Mouse (Mus musculus): ENCODE results near the gene 1700093K21Rik.
"Not testable (repeated sequence)": the region's sequence is repeated elsewhere in the genome, so short reads cannot be mapped to it uniquely, and the experiment has no call there.

The 1700093K21Rik gene

DNA sequence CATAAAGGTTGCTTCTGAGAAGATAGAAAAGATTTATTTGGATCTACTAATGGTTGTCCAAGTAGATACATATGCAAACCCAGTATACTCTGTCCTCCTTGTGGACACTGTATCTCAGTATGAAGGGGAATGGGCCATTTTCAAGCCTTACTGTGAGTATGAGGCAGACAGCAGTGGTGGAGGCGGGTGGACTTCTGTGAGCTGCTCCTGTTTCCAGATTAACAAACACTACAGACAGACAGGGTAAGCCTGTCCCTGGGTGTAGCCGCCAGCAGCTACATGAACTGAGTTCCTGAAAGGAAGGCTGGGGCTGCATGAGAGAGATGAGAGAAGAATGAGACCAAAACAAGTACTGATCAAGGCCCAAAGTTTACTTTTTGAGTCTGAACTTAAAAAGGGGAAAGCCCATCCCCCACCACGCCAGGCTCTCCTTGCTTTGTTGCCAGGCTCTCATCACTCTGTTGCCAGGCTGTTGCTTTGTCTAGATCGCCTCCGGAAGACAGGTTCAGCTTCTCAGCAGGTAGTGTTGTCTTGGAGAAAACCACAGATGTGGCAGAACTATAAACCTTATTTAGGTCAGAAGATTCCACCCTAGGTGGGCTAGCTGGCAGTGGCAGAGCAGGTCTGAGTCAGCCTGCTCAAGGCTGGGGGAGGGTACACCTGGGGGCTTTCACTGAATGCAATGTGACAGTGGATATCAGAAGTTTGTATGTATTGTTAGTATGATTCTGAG lies at the start of gene 1700093K21Rik:
1700093K21Rik (minus strand) TSS at position 683 of the 733 bp plus-strand sequence.
- DNase-seq, result no peak

DNA sequence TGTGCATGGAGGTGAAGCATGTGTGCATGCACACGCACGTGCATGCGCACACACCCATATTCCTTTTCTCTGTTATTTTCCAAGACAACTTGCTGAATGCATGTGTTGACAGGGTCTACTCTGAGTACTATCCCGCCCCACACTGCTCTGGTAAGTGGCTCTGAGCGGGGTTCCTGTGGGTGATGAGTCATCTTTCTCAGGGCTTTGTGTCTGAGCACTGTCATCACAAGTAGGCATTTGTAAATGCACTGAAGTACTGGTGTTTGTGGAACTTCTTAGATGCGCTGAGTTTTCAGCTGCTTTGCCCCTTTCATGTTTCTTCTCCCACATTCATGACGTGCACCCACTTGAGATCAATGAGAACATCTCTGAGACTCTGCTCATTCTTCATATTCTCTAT lies 49.2 kb upstream of the 1700093K21Rik start:
- DNase-seq, result peak; percentile 13

DNA sequence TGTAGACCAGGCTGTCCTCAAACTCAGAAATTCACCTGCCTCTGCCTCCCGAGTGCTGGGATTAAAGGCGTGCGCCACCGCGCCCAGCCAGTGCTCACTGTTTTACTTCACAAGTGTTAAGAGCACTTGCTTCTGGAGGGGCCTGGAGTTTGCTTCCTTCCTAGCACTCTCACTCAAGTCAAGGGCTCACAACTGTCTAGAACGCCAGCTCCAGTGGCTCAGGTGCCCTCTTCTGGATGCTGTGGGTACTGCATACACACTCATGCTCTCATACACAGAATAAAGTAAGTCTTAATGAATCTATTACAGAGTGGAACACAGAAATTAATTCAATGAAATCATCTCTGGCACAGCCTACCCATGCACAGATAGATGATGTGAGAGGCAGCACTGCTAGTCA lies 44.8 kb upstream of the 1700093K21Rik start:
- peak; percentile 68 for DNase-seq

DNA sequence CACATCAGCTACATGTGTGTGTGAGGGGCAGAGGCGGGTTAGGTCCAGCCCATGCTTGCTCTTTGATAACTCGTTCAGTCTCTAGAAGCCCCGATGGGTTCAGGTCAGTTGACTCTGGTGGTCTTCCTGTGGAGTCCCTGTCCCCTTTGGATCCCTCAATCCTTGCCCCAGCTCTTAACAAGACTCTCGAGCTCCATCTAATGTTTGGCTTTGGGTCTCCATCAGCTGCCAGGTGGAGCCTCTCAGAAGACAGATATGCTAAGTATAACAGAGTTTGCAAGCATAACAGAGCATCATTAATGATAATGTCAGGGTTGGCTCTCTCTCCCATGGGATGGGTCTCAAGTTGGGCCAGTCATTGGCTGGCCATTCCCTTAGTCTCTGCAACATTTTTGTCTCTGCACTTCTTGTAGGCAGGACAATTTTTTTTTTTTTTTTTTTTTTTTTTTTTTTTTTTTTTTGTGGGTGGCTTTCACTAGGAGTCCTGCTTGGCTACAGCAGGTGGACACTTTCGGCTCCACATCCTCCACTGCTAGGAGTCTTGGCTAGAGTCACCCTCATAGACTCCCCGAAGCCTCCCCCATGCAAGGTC lies 36.2 kb upstream of the 1700093K21Rik start:
- DNase-seq, result no peak

DNA sequence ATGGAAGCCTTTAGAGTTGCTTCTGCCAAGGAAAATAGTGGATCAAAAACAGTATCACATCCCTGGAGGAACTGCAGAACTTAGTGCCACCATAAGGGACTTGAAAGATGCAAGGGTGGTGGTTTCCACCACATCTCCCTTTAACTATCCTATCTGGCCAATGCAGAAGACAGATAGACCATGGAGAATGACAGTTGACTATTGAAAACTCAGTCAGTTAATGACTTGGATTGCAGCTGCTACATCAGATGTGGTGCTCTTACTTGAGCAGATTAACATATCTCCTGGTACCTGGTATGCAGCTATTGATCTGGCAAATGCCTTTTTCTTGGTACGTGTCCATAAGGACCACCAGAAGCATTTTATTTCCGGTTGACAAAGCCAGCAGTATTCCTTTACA lies 16.5 kb upstream of the 1700093K21Rik start:
- no peak for DNase-seq

DNA sequence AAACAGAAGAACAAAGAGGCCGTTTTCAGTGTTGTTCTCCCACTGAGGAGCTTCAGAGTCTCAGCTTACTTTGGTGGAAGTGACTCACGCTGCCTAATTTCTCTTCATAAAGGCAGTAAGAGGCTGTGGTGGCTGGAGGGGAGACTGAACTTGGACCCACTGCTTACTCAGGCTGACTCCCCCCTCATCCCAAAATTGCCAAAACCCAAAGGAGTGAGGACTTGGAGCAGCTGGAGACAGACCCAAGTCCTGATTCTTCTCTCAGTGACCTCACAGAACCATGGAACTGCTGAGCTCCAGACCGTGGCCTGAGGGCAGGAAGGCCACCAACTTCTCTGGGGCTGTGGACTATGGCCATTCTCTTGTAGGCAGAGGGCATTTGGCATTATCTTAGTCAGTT lies 2.0 kb downstream of the 1700093K21Rik start:
- DNase-seq, result no peak

DNA sequence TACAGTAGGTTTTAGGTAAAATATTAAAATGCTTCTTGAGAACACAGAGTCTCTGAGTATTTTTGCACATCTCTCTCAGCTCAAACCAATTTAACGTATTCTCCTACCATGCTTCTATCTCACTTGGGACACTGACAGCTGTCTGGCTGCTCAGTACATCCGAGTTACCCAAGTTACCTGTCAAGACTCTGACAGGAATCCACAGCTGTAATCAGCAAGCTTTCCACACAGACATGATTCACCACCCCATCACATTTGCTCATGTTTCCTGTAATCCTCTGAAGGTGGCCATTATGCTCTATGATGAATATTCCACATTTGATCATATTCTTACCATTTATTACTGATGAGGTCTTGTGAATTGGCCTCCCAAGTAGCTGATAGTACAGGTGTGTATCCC lies 5.6 kb downstream of the 1700093K21Rik start:
- no peak for DNase-seq

DNA sequence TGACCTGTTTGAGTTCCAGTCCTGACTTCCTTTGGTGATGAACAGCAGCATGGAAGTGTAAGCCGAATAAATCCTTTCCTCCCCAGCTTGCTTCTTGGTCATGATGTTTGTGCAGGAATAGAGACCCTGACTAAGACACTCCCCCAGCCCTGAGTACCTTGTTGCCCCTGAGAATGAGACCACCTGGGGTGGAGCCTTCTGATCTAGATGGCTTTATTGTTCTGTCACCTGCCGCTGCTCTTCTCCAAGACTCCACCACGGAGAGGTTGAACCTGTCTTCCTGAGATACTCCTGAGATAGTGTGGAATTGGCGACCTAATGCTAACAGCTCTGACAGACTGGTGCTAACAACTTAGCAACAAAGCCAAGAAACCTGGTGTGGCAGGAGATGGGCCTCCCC lies 6.2 kb downstream of the 1700093K21Rik start:
- not testable (repeated sequence) for DNase-seq

DNA sequence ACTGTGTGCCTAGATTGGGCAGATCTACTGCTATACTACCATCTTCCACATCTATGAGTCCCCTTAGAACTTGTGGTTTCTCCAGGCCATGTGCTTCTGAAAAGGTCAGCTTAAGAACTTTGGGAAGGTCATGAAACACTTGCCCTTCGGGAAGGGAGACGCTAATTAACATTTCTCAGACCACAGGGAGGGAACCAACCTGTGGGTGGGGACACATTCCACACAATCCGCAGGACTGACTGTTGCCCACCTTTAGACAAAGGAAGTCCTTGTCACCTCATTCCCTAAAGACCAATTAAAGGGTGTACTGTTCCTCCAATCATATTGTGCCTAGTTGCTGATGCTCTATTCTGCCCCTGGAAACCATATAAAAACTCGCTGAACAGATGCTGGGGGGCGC lies 16.2 kb downstream of the 1700093K21Rik start:
- not testable (repeated sequence) for DNase-seq

DNA sequence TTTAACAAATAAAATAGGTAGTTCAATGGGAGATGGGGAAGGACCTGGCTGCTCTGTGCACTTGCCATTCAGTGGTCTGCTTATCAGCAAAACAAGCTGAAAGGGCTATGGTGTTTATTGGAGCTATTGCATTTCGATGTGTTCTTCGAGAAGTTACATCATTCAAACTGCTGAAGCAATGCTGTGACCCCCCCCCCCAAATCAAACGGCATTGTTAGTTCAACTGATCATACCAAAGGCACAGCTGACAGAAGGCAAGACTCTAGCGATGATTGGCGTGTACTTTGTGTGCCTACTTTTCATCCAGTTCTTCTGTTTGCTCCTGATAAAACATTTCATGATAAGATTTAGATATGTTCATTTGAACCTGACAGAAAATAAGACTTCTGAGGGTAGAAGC lies 22.3 kb downstream of the 1700093K21Rik start:
- DNase-seq, result no peak

DNA sequence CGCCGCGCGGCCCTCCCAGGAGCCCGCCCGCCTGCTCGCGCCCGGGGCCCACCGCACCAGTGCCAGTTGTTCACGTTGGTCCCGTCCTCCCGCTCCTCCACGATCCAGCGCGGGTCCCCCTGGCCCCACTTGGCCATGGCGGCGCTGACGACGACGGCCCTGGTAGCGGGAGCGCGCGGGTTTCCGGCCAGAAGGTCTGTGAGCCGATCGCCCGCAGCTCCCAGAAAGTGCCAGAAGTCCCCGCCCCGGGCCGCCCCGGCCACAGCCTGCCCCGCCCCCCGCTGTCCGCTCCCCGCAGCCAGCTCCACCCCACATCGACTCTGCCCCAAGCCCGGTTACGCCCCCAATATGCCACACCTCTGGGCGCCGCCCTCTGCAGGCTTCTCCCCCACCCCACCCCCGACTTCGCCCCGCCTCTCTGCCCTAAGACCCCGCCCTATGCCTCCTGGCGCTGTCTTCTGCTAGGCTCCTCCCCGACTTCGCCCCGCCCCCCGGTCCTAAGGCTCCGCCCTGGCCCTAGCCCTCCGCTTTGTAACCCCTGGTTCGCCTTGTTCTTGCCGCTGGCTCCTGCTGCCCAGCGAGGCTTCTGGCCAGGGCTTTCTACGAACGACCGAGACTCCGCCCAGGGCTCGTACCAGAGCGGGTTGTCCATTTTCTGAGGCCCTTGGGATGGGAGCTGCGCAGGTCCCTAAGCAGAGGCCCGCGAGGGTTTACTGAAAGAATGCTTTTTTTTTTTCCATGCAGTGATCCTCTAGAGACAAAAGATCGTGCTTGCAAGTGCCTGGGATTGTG lies 23.0 kb downstream of the 1700093K21Rik start, which contains the start of gene Ahsa2:
Ahsa2 (minus strand) TSS at position 313 of the 792 bp plus-strand sequence.
- peak; percentile 95 for DNase-seq

DNA sequence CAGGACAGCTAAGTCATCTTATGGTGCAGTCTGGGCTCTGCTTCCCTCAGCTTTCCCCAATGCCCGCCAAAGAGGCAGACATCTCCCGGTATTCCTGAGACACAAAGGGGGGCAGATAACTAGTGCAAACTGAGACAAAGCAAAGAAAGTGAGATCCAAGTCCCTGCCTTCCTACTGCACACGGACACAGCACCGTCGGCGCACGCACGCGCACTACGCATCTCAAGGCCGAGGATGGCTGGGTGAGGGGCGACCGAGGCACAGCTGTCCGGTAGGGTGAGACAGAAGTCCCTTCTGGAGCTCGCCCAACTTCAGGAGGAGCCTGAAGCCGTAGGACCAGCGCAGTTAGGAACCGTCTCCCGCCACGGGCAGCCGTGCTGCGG lies 23.6 kb downstream of the 1700093K21Rik start:
- peak; percentile 68 for DNase-seq

DNA sequence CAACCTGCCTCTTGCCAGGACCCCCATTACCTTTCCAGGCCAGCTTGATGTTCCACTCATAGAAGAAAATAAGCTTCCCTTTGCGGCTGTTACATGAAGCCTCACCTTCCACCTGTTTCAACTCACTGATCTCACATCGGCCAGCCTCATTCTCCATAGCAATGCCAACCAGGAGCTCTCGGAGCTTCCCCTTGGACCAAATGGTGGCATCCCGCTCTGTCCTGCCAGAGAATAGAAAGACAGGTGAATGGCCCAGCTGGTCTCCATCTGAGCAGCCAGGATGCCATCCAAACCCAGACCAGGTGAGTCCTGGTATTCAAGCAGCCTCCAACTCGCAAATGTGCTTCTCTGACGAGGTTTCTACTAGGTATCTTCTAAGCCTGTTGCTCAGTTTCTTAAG lies 24.3 kb downstream of the 1700093K21Rik start:
- DNase-seq, result no peak

DNA sequence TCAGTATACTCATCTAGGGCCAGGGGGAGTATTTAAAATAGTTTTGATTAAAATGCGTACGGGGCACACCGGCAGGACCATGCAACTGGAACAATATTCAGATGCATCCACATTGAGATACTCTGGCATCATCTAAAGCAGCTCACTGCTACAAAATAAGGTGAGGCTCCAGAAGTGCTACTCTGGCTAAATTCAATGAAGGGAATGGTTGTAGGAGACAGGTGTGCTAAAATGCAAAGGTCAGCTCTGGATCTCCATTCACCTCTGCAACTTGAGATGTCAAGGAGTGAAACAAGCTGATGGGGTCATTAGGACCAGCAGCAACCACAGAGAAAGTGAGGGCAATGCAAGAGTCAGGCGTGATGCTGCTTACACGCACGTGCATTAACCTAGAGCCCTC lies 25.7 kb downstream of the 1700093K21Rik start:
- DNase-seq, result no peak

DNA sequence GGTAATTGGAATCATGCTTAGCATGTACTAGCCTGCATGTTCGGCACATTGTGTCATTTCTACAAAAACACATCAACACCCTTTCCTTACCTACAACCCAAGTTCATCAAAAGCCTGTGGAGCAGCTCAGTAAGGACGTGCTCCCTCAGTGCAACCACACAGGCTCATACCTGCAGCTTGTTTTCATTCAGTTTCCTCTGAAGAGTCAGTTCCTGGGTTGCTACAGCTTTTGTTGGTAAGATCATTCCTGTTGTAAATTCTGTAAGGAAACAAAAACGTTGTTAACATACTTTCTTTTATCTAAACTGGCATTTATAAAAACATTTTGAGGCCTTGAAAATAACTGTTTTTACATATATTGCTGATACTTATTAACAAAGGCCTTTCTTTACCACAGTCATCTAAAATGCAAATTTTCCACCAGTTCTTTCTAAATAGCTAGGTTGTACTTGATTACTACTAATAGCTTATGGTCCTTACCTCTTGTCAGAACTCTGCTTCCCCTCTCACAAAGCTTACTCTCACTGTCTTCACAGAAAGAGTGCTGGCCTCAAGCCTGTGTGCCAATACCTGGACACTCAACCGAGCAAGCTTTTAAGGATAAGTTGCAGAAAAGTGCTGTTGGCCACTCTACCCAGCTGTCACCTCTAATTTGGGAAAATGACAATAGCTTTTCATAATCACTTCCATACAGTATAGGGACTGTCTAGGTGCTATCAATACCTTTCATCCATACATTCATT lies 28.7 kb downstream of the 1700093K21Rik start:
- DNase-seq, result no peak

DNA sequence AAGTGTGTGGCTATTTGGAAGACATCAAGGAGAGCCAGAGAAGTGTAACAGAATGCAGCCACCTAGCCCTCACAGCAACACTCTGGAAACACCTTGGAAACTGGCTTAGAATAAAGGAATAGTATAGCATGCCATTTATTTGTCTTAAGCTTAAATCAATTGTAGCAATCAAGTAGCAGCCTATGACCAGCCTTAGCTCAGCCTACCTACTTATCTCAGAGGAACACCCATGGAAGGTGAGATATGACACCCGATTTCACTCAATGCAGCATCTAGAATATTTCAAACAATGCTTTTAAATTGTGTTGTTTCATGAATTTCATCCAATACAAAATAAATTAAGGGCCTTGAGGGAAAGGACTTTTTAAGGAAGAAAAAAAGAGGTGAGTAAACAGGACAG lies 31.0 kb downstream of the 1700093K21Rik start:
- DNase-seq, result no peak
